Mouse (Mus musculus): ENCODE data around the gene Ap5z1. TPM values are rescaled to one million over a fixed set of nuclear protein-coding genes. Genes with fewer than 3 reads are reported as not detected.
A peak's percentile ranks its signal among the peaks of the same experiment; 100 is the strongest.

The Ap5z1 gene
- total RNA-seq, 1 experiment from 2014 or later, result 28.4 TPM

GRCm38 (mm10) chr5:142473696-142474095 is 10.0 kb downstream of the Ap5z1 start:
- no peak for DNase-seq

- no peak for DNase-seq
Observed at GRCm38 (mm10) chr5:142475669-142476068, 11.9 kb downstream of the Ap5z1 start.

- DNase-seq, result peak; percentile 75
Observed at GRCm38 (mm10) chr5:142477346-142477745, 13.6 kb downstream of the Ap5z1 start.

- peak; percentile 42 for DNase-seq
Observed at GRCm38 (mm10) chr5:142477866-142478615, 14.3 kb downstream of the Ap5z1 start.

- peak; percentile 89 for DNase-seq
Observed at GRCm38 (mm10) chr5:142478829-142479435, 15.2 kb downstream of the Ap5z1 start.

GRCm38 (mm10) chr5:142482512-142482911 is 18.8 kb downstream of the Ap5z1 start:
- DNase-seq, result peak; percentile 38

GRCm38 (mm10) chr5:142483581-142483980 is 19.8 kb downstream of the Ap5z1 start:
- no peak for DNase-seq

GRCm38 (mm10) chr5:142486654-142487053 is 22.9 kb downstream of the Ap5z1 start:
- DNase-seq, result no peak

- DNase-seq, result no peak
Observed at GRCm38 (mm10) chr5:142489955-142490707, 26.4 kb downstream of the Ap5z1 start.

GRCm38 (mm10) chr5:142493307-142493706 is 29.6 kb downstream of the Ap5z1 start:
- DNase-seq, result no peak

GRCm38 (mm10) chr5:142495321-142496096 is 31.8 kb downstream of the Ap5z1 start:
- DNase-seq, result peak; percentile 51

- no peak for DNase-seq
Observed at GRCm38 (mm10) chr5:142498964-142499363, 35.2 kb downstream of the Ap5z1 start.

GRCm38 (mm10) chr5:142500918-142501317 is 37.2 kb downstream of the Ap5z1 start:
- DNase-seq, result no peak

- peak; percentile 73 for DNase-seq
Observed at GRCm38 (mm10) chr5:142502414-142502813, 38.7 kb downstream of the Ap5z1 start.

- DNase-seq, result no peak
Observed at GRCm38 (mm10) chr5:142504175-142504574, 40.4 kb downstream of the Ap5z1 start.

- peak; percentile 49 for DNase-seq
Observed at GRCm38 (mm10) chr5:142505695-142506423, 42.1 kb downstream of the Ap5z1 start.

GRCm38 (mm10) chr5:142509141-142510060 is 45.7 kb downstream of the Ap5z1 start:
- no peak for DNase-seq

GRCm38 (mm10) chr5:142510061-142510414 is 46.3 kb downstream of the Ap5z1 start:
- no peak for DNase-seq

GRCm38 (mm10) chr5:142512112-142512511 is 48.4 kb downstream of the Ap5z1 start:
- DNase-seq, result no peak

- no peak for DNase-seq
Observed at GRCm38 (mm10) chr5:142518973-142519372, 55.2 kb downstream of the Ap5z1 start.

- no peak for DNase-seq
Observed at GRCm38 (mm10) chr5:142520360-142520759, 56.6 kb downstream of the Ap5z1 start.

Data from adrenal gland, postnatal 25 days (tissue).